Mouse (Mus musculus): ENCODE results near the gene Cfdp1. TPM values are rescaled to one million over a fixed set of nuclear protein-coding genes. Genes with fewer than 3 reads are reported as not detected.
A peak's percentile ranks its signal among the peaks of the same experiment; 100 is the strongest.

Cfdp1 gene
- polyA plus RNA-seq, 1 experiment from 2014 or later: 89.5 TPM

DNA sequence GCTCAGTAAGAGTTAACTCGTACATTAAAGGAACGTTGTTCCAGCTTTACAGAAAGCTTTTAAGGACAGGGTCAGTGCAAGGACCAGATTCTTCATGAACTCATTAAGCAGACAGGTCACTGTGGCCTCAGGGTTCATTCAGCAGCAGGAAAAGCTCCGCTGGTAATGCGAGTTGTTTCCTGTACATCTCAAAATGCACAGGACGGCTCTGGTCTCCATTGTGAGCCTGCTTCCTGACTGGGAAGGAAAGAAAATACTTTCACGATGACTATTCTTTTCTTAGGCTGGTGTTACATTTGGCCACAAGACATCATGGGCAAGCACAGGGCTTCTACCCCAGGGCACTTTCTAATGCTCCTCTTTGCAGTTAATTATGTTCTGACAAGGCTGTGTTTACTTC is 52.6 kb downstream of the Cfdp1 start:
- Histone ChIP-seq H3K9me3 (ENCODE audit: control insufficient read depth) (no peaks in the 10 kb centered on the region), H3K4me1 (replicated peaks; ENCODE audit: control insufficient read depth, insufficient read depth, low read length) (no peaks in the 10 kb centered on the region), H3K4me2 (replicated peaks; ENCODE audit: low read depth) (no peak overlapping the region), H3K9ac (ENCODE audit: low read depth, low read length) (no peak overlapping the region), H3K4me3 (ENCODE audit: low read depth, low read length) (no peak overlapping the region), H3K27me3 (replicated peaks; ENCODE audit: control insufficient read depth, insufficient read depth, low read length) (no peaks in the 10 kb centered on the region), H3K36me3 (ENCODE audit: control insufficient read depth, insufficient read depth) (0 out of 2 replicates have a peak, but pooled peaks cover 3% of the 10 kb centered on the region), H3K27ac (ENCODE audit: low read depth, low read length) (no peak overlapping the region)
- ATAC-seq: no peak
- no peak for TF ChIP-seq CTCF (IDR thresholded peaks at IDR 0.05; ENCODE audit: low read depth)
- 64% methylated on average over 6 of the region's 6 CpGs for WGBS

DNA sequence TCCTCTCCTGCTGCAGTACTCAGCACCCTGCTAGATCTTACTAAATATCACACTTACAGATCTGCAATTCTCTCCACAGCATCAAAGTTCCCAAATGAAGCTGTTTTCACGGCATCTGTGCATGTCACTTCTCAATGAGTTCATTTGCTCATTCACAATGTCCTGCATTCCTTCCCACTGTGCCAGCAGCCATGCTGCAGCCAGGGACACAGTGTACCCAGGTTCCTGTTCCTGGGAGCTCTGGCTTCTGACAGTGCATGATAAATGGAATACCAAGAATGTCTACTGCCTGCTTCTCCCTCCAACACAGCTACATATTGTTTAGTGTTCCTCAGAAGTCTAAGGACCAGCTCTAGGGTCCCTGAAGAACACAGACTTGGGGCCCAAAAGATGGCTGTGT is 57.6 kb downstream of the Cfdp1 start:
- no peaks in the 10 kb centered on the region for H3K9me3 ChIP-seq (ENCODE audit: control insufficient read depth)
- no peak overlapping the region for H3K4me3 ChIP-seq (ENCODE audit: low read depth, low read length)
- 70% methylated on average over 1 of the region's 1 CpGs for WGBS
- H3K36me3 ChIP-seq (ENCODE audit: control insufficient read depth, insufficient read depth): no peaks in the 10 kb centered on the region
- no peak overlapping the region for H3K4me2 ChIP-seq (replicated peaks; ENCODE audit: low read depth)
- H3K9ac ChIP-seq (ENCODE audit: low read depth, low read length): no peak overlapping the region
- no peaks in the 10 kb centered on the region for H3K4me1 ChIP-seq (replicated peaks; ENCODE audit: control insufficient read depth, insufficient read depth, low read length)
- TF ChIP-seq CTCF (IDR thresholded peaks at IDR 0.05; ENCODE audit: low read depth): no peak
- ATAC-seq: no peak
- H3K27me3 ChIP-seq (replicated peaks; ENCODE audit: control insufficient read depth, insufficient read depth, low read length): no peaks in the 10 kb centered on the region
- no peak overlapping the region for H3K27ac ChIP-seq (ENCODE audit: low read depth, low read length)

DNA sequence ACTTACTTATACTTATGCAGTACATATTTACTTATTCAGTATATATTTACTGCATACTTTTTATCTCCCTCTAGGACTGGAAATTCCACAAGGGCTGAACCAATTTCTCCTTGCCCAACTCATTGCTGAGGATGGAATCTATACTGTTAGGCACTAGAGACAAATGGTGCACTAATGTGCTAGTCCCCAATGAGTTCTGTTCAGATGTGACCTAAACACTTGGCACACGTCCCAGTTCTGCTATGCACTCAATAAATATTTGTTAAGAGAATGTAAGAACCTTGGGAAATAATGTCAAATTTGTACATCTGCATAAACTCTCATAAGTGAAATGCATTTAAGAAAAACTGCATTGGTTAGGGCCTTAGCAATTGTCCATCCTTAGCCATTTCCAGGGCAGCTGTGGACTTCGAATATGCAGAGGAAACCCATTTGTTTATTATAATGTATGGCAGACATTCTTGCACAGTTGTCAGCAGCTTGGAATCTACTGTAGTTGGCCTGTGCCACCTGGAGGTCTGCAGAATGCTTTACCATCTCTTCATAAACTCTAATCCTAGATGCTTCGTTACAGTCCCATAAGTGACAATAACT is 60.7 kb downstream of the Cfdp1 start:
- peak; percentile 29; the same call in 1 of the 2 replicates for TF ChIP-seq CTCF (IDR thresholded peaks at IDR 0.05; ENCODE audit: low read depth)
- Histone ChIP-seq H3K4me2 (replicated peaks; ENCODE audit: low read depth) (no peak overlapping the region), H3K9me3 (ENCODE audit: control insufficient read depth) (no peaks in the 10 kb centered on the region), H3K4me1 (replicated peaks; ENCODE audit: control insufficient read depth, insufficient read depth, low read length) (no peaks in the 10 kb centered on the region), H3K27ac (ENCODE audit: low read depth, low read length) (no peak overlapping the region), H3K4me3 (ENCODE audit: low read depth, low read length) (no peak overlapping the region), H3K9ac (ENCODE audit: low read depth, low read length) (no peak overlapping the region), H3K27me3 (replicated peaks; ENCODE audit: control insufficient read depth, insufficient read depth, low read length) (no peaks in the 10 kb centered on the region), H3K36me3 (ENCODE audit: control insufficient read depth, insufficient read depth) (no peaks in the 10 kb centered on the region)
- no peak for ATAC-seq
- 54% methylated on average over 3 of the region's 3 CpGs for WGBS

DNA sequence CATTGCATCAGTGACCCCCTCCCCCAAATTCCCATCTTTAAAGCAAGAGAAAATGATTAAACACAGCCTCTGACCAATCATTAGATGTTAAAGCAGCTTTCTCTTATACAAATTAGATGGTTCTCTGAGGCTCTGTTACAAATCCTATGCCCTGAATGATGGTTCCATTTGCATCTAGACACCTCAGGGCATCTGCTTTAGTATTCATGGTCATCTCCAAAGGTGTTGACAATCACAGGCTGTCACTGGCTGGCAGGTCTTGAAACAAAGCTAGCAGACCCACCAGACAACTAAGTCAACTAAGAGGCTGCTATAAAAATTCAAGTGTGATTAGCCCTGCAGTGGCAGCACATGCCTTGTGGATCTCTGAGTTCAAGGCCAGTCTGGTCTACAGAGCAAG is 64.5 kb downstream of the Cfdp1 start:
- no peak for ATAC-seq
- Histone ChIP-seq H3K36me3 (ENCODE audit: control insufficient read depth, insufficient read depth) (no peaks in the 10 kb centered on the region), H3K4me2 (replicated peaks; ENCODE audit: low read depth) (no peak overlapping the region), H3K27me3 (replicated peaks; ENCODE audit: control insufficient read depth, insufficient read depth, low read length) (no peaks in the 10 kb centered on the region), H3K4me3 (ENCODE audit: low read depth, low read length) (no peak overlapping the region), H3K27ac (ENCODE audit: low read depth, low read length) (no peak overlapping the region), H3K4me1 (replicated peaks; ENCODE audit: control insufficient read depth, insufficient read depth, low read length) (no peaks in the 10 kb centered on the region), H3K9ac (ENCODE audit: low read depth, low read length) (no peak overlapping the region), H3K9me3 (ENCODE audit: control insufficient read depth) (no peaks in the 10 kb centered on the region)
- no peak for TF ChIP-seq CTCF (IDR thresholded peaks at IDR 0.05; ENCODE audit: low read depth)

DNA sequence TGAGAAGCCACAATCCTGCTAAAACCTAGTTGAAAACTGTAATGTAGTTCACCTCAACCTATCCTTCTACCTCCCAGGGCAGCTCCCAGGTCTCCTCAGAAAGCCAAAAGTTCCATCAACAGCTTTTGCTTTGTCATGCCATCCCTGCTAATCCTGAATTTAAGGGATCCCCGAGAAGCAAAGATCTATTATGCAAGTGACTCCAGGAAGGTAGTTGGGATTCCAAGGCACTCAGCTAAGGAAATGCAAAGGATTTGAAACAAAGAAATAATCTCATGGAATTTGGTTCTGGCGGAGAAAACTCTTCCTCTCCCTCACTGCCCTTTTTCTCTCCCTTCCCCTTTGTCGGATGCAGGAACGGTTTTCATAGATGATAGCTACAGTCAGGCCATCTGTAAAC is 64.9 kb downstream of the Cfdp1 start:
- no peak for ATAC-seq
- WGBS: 63% methylated on average over 4 of the region's 4 CpGs
- Histone ChIP-seq H3K36me3 (ENCODE audit: control insufficient read depth, insufficient read depth) (no peaks in the 10 kb centered on the region), H3K27me3 (replicated peaks; ENCODE audit: control insufficient read depth, insufficient read depth, low read length) (no peaks in the 10 kb centered on the region), H3K9ac (ENCODE audit: low read depth, low read length) (no peak overlapping the region), H3K4me1 (replicated peaks; ENCODE audit: control insufficient read depth, insufficient read depth, low read length) (no peaks in the 10 kb centered on the region), H3K9me3 (ENCODE audit: control insufficient read depth) (no peaks in the 10 kb centered on the region), H3K27ac (ENCODE audit: low read depth, low read length) (no peak overlapping the region), H3K4me3 (ENCODE audit: low read depth, low read length) (no peak overlapping the region), H3K4me2 (replicated peaks; ENCODE audit: low read depth) (no peak overlapping the region)
- TF ChIP-seq CTCF (IDR thresholded peaks at IDR 0.05; ENCODE audit: low read depth): no peak

DNA sequence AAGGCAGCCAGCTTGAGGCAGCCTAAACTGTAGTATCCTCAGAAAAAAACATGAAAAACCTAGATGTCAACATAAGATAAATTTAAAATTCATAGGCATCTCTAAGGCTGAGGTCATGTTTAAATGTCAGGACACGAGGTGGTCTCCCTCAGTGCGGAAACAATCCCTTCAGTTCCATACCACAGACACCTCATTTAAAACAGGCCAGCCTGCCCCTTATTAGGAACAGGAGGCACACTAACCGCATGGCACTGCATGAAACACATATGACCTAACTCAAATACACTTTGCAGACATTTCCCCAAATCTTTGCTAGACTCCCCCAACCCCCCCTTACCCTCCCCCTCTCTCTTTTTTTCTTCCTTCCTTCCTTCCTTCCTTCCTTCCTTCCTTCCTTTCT is 65.6 kb downstream of the Cfdp1 start:
- Histone ChIP-seq H3K4me2 (replicated peaks; ENCODE audit: low read depth) (no peak overlapping the region), H3K27me3 (replicated peaks; ENCODE audit: control insufficient read depth, insufficient read depth, low read length) (no peaks in the 10 kb centered on the region), H3K27ac (ENCODE audit: low read depth, low read length) (no peak overlapping the region), H3K9ac (ENCODE audit: low read depth, low read length) (no peak overlapping the region), H3K36me3 (ENCODE audit: control insufficient read depth, insufficient read depth) (no peaks in the 10 kb centered on the region), H3K9me3 (ENCODE audit: control insufficient read depth) (no peaks in the 10 kb centered on the region), H3K4me1 (replicated peaks; ENCODE audit: control insufficient read depth, insufficient read depth, low read length) (no peaks in the 10 kb centered on the region), H3K4me3 (ENCODE audit: low read depth, low read length) (no peak overlapping the region)
- TF ChIP-seq CTCF (IDR thresholded peaks at IDR 0.05; ENCODE audit: low read depth): no peak
- no peak for ATAC-seq
- 89% methylated on average over 3 of the region's 3 CpGs for WGBS

DNA sequence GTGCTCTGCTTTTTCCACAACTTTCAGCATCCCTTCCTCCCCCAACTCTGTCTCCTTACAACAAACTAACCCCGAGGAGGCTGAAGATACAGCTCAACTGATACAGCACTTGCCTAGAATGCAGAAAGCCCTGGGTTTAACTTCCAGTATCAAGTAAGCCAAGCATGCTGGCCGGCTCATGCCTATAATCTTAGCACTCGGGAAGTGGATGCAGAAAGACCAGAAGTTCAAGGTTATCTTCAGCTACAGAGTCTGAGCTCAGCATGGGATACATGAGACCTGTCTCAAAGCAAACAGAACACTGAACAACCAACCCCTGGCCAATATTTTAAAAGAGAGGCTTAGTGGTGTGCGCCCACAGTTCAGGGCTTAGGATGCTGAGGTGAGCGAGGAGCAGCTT is 66.0 kb downstream of the Cfdp1 start:
- Histone ChIP-seq H3K4me3 (ENCODE audit: low read depth, low read length) (no peak overlapping the region), H3K9me3 (ENCODE audit: control insufficient read depth) (no peaks in the 10 kb centered on the region), H3K4me1 (replicated peaks; ENCODE audit: control insufficient read depth, insufficient read depth, low read length) (no peaks in the 10 kb centered on the region), H3K4me2 (replicated peaks; ENCODE audit: low read depth) (no peak overlapping the region), H3K27me3 (replicated peaks; ENCODE audit: control insufficient read depth, insufficient read depth, low read length) (no peaks in the 10 kb centered on the region), H3K36me3 (ENCODE audit: control insufficient read depth, insufficient read depth) (no peaks in the 10 kb centered on the region), H3K9ac (ENCODE audit: low read depth, low read length) (no peak overlapping the region), H3K27ac (ENCODE audit: low read depth, low read length) (no peak overlapping the region)
- WGBS: 67% methylated on average over 5 of the region's 5 CpGs
- no peak for TF ChIP-seq CTCF (IDR thresholded peaks at IDR 0.05; ENCODE audit: low read depth)
- ATAC-seq: no peak

Measured in intestine, postnatal 0 days (tissue).